In genomic region chr2:173186047-173186943, GRCm38 (mm10) we compare ENCODE assay signal across 8 mouse cellular contexts. TPM values are rescaled to one million over a fixed set of nuclear protein-coding genes. Genes with fewer than 3 reads are reported as not detected.
DNase-seq lines count a peak whose midpoint lies in the region; ATAC-seq and TF ChIP-seq lines count a peak whose summit lies in the region.

No protein-coding gene starts in this region.

- peak; percentile 80 for ATAC-seq in hindbrain, embryonic 15.5 days (ENCODE audit: low FRiP score, low read depth)

- no peak overlapping the region for H3K9ac ChIP-seq in hindbrain, embryonic 15.5 days

- intact Hi-C loops in gastrocnemius, adult 2 months (cut with DNase I) = loop anchor here (1.0 to 2.0 kb wide), 3 partner anchors 267 to 376 kb away; no protein-coding TSS in a partner anchor

- no peaks in the 10 kb centered on the region for H3K27me3 ChIP-seq in hindbrain, embryonic 15.5 days

- WGBS in hindbrain, embryonic 15.5 days = 36% methylated on average over 26 of the region's 26 CpGs

- peak; percentile 98; the same call in 1 of the 2 replicates for TF ChIP-seq CTCF in gastrocnemius, adult 2 months (IDR thresholded peaks at IDR 0.05)

- H3K36me3 ChIP-seq in hindbrain, embryonic 15.5 days = no peaks in the 10 kb centered on the region

- H3K4me3 ChIP-seq in gastrocnemius, adult 2 months = no peak overlapping the region
- no peak overlapping the region for H3K4me3 ChIP-seq in hindbrain, embryonic 15.5 days

- H3K4me1 ChIP-seq in hindbrain, embryonic 15.5 days (replicated peaks) = no peaks in the 10 kb centered on the region

- H3K27ac ChIP-seq in gastrocnemius, adult 2 months = no peak overlapping the region
- H3K27ac ChIP-seq in hindbrain, embryonic 15.5 days (replicated peaks) = no peak overlapping the region

- DNase-seq in T-cell, adult 2 months (ENCODE audit: low spot score) = peak; percentile 61
- DNase-seq in cerebellum, postnatal 36 days = peak; percentile 80 to 84
- DNase-seq in gastrocnemius, adult 2 months = peak; percentile 88
- DNase-seq in left cerebral cortex, adult 11 months (ENCODE audit: low spot score) = peak; percentile 70
- DNase-seq in lung, postnatal 36 days = peak; percentile 90
- peak; percentile 88 for DNase-seq in retina, postnatal 1 day
- peak; percentile 93 for DNase-seq in thymus, postnatal 4 days

- no peaks in the 10 kb centered on the region for H3K9me3 ChIP-seq in hindbrain, embryonic 15.5 days

- H3K4me2 ChIP-seq in hindbrain, embryonic 15.5 days = 0 out of 2 replicates have a peak overlapping the region, but pooled peaks have one; percentile 20

RNA-seq across cellular contexts. Expression of gene Zbp1, which starts 32.4 kb away (rescaled TPM):
- not detected for total RNA-seq in gastrocnemius, adult 2 months (2021)
- 0.25 and 1.6 TPM in 2 replicates for polyA plus RNA-seq in hindbrain, embryonic 15.5 days (2015; fragmentation: Nextera tagmentation; extraction: Ambion mirVana)

RNA-seq across cellular contexts. Expression of gene Pck1, which starts 33.4 kb away (rescaled TPM):
- 1 to 10 TPM in 1 of 2 experiments, under 1 TPM in 1; 0.41 to 3.3 TPM for total RNA-seq in gastrocnemius, adult 2 months (2021)
- not detected in 2 replicates for polyA plus RNA-seq in hindbrain, embryonic 15.5 days (2015; fragmentation: Nextera tagmentation; extraction: Ambion mirVana)
